Mouse (Mus musculus) lung, postnatal 36 days (tissue): ENCODE measurements around the gene Car6.

Experiments
- DNase-seq: peaks from one replicate; pipeline ENCODE4 v3.0.0; 2022; ENCODE audit warnings: mixed read lengths

Gene Car6

DNA sequence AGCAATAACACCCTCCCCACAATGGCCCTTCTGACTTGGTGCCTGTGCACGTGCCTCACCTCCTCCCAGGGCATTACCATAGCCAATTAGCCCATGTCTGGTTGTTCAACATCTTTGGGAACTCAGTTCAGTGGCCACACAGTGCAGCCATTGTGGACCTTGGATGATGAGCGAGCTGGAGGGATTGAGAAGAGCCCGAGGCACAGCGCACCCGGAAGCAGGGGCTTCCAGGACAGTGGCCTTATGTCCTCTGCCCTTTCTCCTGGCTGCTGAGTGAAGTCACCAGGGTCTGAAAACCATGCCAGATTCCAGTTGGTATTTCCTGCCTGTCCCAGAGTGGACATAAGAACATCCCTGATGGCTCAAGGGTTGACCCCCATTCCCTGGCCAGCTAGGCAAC is at the start of gene Car6:
Gene Car6 (minus strand): TSS at position 101 of the 400 bp plus-strand sequence.
- DNase-seq = no peak

DNA sequence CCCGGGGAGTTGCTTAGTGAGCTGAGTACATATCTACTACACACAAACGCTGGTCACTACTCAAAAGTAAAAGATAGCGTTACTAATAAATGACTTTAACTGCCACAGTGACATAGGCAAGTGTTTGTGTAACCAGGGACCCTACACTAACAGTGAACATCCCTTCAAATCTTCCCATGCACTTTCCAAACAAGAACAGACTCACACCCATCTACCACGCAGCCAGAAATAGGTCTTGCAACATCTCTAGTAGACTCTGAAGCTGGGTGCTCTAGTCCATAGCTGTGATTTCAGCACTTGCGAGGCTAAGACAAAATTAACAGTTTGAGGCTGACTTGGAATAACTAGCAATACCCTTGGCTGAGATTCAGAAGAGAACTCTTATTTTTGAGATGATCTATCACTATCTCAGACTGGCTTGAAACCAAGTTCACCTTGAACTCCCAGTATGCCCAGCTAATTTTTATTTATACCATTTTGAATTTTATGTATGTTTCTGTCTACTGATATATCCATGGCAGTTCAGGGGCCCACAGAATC is 48.7 kb upstream of the Car6 start:
- DNase-seq = no peak

DNA sequence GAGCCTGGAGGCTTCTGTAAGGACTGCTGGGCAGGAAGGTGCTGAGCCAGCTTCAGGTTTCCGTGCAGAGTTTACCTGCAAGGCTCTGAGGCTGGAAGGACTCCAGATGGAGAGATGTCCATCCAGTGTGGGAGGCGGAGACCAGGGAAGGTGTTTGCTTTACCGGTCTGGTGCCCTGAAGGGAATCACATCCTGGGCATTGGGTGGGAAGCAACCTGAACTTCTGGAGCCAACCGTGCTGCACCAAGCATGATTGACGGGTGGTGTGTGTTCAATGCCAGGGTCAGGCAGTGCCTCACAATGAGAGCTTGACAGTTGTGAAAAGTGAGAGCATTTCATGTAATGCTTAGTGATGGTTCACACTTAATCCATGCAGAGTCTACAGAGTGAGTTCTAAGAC is 47.8 kb upstream of the Car6 start:
- DNase-seq = no peak

DNA sequence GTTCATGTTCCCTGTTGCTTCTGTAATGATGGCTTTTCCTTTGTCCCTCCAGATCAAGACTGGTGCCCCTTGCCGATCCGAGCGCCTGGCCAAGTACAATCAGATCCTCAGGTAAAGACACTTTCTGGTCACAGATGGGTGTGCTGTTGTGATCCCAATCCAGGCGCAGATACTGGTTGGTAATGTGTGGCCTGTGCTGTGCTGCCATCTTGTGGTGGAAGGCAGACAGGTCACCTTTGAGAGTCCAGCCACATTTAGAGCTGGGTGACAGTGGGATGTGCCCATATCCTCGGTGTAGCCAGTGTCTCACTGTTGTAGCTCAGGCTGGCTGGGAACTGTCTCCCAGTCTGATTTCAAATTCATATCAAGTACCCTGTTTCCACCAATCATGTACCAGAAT is 46.9 kb upstream of the Car6 start:
- peak; percentile 81 for DNase-seq

DNA sequence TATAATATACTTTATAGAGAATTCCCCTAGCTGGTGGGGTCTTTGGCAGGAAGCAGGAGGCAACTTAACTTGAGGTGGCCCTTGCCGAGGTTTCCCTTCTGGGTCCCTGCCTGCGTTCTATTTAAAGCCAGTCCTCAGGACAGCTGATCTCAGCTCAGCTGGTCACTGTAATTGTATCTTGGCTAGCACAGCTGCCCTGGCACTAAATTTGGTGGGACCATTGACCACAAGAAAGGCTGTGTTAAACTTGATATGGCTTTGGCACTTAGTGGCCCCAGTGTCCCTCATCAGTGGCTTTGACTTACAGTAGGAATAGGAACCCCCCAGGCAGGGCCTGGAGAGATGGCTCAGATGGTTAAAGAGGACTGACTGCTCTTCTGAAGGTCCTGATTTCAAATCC is 44.7 kb upstream of the Car6 start:
- no peak for DNase-seq

DNA sequence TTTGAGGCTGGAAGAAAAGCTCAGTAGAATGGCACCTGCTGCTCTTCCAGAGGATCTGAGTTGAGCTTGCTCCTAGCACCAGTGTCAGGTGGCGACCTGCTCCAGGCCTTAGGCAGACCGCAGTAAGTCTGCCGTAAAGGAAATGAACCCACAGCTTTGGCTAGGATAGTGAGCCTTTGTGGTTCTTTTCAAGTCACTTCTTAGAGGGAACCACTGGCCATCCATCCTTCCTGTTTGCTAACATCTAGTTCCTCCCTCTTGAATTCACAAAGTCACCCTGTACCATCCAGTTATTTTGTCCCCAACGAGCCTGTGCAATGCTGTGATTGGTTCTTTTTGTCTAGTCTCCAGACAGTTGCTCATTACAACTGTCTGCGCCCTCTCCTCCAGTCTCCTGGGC is 41.6 kb upstream of the Car6 start:
- DNase-seq = peak; percentile 15

DNA sequence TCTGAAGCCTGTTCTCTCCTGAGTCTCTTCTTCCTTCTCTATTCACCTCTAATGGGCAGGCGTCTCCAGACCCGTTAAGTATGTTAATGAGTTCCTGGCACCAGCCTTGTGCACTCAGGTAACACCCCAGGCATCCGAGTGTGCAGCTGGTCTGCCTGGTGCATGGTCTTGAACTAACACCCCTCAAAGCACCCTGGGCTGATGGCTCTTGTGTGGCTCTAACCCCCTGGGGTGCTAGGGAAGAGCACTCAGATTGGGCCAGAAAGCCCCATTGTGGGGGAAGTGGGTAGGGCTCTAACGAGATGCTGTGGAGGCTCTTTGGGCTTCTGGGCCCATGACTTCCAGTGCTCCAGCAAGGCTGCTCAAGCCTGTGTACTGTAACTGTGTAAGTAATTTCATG is 40.6 kb upstream of the Car6 start:
- no peak for DNase-seq

DNA sequence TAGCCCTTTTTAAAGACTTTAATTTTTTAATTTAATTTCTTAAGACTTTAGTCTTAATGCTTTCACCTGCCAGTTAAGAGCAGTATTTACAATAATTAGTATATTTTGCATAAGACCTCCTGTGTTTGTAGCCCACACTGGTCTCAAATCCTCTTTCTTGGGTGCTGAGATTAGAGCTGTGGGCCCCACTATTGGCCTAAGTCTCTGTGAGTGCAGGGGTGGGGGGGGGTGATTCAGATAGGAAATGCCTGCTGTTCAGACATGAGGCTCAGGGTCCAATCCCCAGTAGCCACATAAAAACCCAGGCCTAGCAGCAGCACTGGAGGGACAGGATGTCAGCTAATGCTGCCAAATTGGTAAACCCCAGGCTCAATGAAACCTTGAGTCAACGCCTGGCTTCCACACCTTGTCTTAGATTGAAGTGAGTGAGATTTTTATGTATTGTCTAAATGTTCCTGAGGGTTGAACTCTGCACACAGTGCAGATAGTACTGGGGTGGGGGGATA is 39.3 kb upstream of the Car6 start:
- no peak for DNase-seq

DNA sequence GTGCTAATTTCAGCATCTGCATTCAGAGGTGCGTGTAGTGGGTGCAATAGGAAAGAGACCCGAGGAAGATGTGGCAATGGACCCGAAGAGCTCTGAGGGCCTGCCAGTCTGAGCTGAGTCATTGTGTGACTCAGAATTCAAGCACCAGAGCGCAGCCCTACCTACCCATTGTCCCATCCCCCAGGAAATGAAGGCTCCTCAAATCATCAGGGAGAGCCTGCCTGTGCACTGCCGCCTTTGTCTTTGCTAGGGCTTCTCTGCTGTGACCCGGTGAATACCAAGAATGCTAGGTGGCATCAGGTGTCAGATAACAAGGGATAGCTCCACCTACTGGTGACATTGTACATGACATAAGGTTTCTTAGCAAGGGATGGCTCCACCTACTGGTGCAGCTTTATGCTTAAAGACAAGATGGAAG is 38.8 kb upstream of the Car6 start:
- peak; percentile 97 for DNase-seq

DNA sequence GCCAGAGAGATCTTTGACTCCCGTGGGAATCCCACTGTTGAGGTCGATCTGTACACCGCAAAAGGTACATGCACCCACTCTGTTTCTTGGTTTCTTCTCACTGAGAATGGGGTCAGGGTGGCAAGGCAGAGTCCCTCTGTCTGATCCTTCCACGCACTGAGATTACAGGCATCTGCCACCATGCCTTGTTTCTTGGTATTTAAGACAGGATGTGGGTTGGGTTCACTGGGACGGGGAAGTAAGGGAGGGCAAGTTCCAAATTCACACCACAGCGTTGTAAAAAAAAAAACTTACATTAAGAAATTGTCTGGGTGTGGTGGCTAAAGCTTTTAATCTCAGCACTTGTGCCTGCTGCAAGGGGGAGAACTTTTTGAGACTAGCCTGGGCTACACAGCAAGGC is 38.4 kb upstream of the Car6 start:
- DNase-seq = peak; percentile 23

DNA sequence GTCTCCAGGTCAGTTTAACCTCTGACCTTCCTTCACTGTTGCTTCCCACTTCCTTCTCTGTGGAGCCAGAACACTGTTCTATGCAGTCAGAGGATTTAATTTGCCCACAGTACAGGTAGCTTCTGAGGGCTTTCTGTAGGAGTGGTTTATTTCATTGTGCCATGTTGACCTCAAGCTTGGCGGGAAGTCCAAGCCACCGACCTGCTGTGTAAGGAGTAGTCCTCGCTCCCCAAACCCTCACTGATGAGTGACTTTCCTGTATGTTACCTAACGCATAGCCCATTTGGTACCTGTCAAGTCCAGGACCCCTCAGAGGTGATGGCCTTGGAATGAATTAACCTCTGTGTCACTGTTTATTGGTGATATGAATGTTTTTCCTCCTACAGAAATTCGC is 38.0 kb upstream of the Car6 start:
- no peak for DNase-seq

DNA sequence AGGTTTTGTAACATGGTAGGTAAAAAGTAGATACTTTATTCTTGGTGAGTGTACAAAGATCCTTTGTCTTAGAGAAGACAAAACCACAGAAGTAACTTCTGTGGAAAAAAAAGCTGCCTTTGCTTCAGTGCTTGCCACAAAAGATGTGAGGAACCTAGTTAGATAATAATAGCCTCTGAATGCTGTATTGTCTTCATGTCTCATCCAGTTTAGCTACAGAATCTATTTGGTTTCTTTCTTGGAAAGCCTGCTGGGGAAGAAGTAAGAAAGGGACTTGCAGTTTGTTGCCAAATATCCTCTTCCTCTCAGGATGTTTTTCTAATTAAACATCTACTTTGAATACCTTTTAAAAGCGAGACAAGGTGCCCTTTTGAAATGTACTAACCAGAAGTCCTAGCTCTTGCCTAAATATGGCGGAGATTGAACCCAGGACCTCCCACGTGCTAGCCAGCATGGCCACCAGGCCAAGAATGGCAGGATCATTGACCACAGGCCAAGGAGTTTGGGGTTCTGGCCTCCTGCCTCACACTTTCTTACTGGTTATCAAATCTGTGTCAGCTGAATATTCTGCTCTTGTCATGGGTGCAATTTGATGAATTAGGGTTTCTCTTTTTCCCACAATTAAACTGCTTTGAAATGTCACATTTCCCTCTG is 37.4 kb upstream of the Car6 start:
- DNase-seq = peak; percentile 28

DNA sequence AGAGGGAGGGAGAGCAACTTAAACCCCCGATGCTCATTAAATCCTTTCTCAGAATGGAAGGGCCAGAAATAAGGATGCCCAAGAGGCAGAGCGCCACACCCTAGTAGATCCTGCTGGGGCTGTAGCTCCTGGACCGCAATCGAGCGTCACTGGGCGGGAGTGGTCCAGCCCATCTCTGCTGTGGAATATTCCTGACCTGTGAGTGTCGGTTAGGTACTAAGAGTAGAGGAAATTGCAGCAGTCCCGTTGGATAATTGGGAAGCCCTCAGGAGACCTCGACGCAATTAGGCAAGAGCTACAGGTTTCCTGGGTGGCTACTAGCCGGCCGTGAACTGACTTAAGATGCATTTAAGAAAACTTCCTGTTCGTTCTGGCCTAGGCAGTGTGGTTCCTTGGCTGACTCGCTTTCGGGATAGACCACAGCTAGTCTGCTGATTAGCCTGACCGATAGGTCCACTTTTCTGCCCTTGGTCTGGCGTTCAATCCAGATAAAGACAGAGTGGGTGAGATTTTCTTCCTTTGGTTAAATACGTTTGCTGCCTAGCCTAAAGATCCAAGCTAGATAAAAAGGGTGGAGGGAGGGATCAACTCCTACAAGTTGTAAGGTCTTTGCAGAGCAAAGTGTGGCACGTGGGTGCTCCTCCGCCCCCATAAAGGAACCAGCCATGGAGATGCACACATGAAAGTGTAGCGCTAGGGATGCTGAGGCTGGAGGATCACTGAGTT is 36.7 kb upstream of the Car6 start:
- DNase-seq = peak; percentile 37

DNA sequence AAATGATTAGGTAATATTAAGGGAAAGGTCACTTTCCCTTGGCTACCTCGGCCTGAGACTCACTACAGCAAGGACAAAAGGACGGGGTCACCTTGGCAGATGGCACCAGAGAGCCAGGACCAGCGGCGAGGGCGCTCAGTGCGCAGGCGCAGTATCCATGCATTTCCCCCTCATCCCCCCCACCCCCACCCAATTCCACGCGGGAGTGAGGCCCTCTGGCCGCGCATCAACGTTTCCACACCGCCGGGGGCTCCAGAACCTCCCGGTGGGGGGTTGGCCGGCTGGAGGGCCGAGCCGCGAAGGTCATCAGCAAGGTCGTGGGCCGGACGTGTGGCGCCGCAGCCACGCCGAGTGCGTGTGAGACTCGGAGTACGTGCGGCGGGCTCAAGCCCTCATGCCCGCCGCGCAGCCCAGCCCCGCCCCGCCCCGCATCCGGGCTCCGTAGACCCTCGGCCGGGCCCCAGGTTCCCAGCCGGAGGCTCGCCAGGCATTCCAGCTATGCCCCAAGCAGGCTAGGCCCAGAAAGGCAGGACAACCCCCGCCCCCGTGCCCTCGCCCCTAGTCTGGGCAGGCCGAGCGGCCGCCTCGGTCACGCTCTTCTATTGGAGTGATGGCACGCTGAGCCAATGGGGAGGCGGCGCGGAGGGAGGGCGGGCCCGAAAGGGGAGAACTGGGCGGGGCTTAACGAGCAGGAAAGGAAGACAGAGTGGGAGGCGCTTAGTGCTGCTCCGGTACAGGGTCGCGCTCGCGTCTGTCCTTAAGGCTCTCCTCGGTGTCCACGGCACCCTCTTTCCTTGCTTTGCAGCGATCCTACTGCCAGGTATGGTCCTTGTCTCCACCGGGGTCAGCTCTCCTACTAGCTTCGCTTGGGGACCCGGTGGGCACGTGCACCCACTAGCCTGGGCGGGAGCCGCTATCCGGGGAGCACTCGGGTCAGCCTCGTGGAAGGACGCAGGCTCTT is 35.7 kb upstream of the Car6 start, which contains the start of gene Eno1:
Gene Eno1 (plus strand): TSS at position 201 of the 961 bp plus-strand sequence.
- peak; percentile 98 for DNase-seq

DNA sequence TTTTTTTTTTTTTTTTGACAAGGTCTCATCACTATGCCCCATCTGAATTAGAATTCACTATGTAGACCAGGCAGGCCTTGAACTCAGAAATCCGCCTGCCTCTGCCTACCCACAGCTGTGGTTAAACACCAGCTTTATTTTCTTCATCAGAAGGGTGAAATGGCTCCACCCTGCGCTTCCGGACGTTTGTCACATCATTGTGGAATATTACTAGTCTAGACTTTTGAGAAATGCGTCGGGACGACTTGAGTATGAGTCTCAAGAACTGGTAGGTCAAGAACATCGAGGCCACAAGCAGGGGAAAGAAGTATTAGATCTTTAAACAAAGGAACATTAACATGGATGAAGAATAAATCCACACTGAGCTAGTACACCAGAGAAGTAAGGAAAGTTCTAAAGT is 34.9 kb upstream of the Car6 start:
- no peak for DNase-seq

DNA sequence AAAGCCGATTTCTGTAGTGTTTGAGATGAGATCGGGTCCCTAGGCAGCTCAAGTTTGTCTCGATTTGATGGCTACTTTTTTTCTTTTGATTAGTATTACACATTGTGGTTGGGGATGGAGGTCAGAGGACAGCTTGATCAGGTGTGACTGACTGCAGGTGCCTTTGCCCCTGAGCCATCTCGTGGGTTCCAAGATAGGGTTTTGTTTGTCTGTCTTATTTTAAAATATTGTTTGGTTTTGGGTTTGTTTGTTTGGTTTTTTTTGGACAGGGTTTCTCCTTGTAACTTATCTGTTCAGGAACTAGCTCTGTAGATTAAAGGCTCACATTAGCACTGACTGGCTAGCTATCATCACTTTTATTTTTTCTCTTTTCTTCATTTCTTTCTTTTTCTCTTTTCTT is 34.5 kb upstream of the Car6 start:
- DNase-seq = no peak

DNA sequence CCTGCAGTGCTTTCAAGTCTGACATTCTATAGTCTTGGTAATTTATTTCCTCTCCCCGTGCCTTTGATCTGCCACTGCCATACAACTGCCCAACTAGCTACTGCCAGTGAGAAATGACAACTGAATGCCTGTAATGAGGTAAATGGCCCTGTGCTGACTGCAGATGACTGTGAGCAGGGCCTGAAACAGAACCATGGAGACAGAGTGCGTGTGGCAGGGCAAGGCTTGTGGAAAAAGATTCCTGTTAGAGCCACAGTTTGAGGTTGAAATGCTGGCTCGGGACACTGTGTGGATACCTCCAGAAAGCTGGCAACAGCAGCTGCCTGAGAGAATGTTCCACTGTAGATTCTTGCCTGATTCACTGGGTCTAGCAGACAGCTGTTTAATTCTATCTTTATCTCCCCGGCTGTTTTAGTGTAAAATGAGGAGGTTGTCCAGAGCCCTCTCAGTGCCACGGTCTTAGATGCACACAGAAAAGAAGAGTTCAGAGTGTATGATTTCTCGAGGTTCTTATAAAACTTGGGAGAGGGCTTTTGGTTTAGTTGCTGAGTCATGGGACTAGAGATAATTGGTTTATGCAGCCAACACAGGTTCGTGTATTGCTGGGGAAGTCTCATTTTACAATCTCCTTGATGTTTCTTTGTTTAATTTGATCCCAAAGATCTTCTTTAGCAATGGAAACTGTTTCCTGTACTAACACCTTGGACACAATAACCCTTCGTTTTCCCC is 33.6 kb upstream of the Car6 start:
- no peak for DNase-seq

DNA sequence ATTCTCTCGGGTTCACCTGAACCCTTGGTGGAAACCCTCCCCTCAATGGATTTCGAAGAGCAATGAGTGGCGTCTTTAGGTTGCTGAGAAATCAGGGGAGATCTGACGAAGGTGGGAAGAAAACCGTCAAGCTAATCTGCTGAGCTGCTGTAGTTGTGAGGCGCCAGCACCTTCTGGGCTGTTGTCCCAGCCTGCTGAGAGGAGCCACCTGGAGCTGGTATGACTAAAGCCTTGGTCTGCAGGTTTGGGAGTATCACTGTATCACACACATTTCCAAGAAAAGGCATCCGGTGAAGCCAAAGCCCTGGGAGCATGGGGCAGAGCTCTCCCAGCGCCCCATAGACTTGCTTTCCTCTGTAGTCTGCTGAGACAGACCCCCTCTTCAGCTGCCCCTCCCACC is 30.7 kb upstream of the Car6 start:
- DNase-seq = no peak

DNA sequence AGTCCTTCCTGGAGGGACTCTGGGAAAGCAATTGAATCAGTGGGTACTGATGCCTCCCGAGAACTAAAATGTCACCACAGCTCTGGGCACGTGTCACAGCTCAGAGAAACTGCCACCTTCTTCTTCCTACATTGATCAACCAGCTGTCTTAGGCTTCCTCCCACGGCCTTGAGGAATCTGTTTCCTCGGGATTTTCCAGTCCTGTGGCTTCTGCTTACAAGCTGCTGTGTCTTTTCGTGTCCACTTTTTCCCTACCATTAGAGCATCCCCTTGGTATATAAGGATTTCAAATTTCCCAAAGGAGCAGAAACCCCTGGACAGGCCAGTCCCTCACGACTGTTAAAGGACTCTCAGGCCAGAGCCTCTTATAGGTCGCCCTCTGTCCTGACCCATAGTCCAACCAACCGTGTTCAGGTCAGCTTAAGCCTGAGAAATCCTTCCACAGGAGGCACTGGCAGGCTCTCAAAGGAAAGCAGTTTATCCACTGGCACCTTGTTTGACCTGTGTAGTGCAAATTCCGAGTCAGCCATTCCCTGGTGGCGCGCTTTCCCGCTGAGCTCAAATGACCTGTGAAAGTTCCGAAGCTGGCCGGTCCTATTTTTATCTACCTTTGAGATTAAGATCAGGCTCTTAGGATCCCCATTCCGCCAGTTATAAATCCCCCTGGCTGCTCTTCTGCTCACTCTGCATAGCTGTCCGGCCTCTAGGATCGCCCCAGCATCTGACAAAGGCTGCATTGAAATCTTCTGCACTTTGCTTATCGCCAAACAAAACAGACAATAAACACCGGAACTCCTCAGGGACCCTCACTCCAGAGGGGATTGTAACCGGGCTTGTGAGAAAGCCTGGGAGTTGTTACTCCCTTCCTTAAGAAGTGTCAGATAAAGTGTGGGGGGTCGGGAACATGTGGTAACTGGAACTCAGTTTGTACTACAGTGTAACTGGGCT is 29.6 kb upstream of the Car6 start:
- no peak for DNase-seq

DNA sequence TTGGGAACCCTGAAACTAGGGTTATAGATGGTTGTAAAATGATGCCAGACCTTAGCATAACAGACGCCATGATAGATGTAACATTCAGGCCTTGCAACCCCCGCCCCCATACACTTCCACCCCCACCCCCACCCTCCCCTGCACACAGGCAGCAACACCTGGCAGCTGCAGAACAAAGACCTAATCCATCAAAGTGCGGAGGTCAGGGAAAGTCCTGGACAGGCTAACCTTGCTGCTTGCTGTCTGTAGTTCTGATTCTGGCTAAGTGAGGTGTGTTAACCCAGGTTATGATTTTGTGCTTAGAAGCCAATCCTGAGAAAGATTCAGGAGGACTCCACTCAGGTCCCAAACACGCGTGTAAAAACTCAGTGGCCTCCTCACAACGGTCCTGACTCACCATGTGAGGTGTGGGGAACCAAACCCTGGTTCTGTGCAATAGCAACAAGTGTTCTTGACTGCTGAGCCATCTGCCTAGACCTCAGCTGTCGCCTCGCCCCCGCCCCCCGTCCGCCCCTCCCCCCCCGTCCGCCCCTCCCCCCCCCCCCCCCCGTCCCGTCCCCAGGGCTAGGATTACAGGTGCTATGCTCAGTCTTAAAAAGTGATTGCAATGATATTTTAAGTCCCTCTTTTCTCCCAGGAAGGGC is 28.7 kb upstream of the Car6 start:
- no peak for DNase-seq
